Mouse (Mus musculus): ENCODE data around the gene Mc3r. TPM values are rescaled to one million over a fixed set of nuclear protein-coding genes. Genes with fewer than 3 reads are reported as not detected.

Gene Mc3r
- under 1 TPM; 0.21 to 0.25 TPM for total RNA-seq (2021)

- DNase-seq (ENCODE audit: low spot score in 2 of 2) = peak; percentile 60 to 69
- intact Hi-C loops (cut with DNase I) = no loop called here
Observed at GRCm38 (mm10) chr2:172248106-172248764, at the start of gene Mc3r. Gene Mc3r, plus strand, starts transcription at chr2:172248492.

GRCm38 (mm10) chr2:172201998-172202780 is 46.1 kb upstream of the Mc3r start:
- DNase-seq (ENCODE audit: low spot score in 2 of 2) = no peak
- intact Hi-C loops (cut with DNase I) = no loop called here

- peak; percentile 90 to 95 for DNase-seq (ENCODE audit: low spot score in 2 of 2)
- intact Hi-C loops (cut with DNase I) = loop anchor here (2.0 to 5.0 kb wide), 3 partner anchors 75 to 712 kb away; partner anchors contain the start of gene Cbln4
Observed at GRCm38 (mm10) chr2:172207003-172207402, 41.3 kb upstream of the Mc3r start.

DNA sequence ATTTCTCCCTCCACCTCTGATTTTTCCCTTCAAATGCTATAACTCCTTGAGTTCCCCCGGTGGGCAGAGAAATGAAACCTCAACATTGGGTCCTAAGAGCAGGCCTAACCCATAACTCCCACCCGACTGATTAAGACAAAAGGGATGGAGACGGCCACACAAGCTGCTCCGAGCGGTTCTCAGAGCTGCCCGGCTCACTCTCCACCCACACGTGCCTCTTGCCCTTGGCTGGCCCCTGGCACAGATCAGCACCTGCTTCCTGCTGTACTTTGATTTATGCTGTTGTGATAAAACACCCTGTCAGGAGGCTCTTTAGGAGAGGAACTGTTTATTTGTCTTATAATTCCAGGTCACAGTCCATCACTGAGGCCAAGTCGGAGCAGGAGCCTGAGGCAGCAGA is 34.8 kb upstream of the Mc3r start:
- DNase-seq (ENCODE audit: low spot score in 2 of 2) = no peak
- intact Hi-C loops (cut with DNase I) = loop anchor here (10.0 kb wide), 1 partner anchor 1439 kb away; no protein-coding TSS in a partner anchor

GRCm38 (mm10) chr2:172214336-172214735 is 34.0 kb upstream of the Mc3r start:
- DNase-seq (ENCODE audit: low spot score in 2 of 2) = no peak
- intact Hi-C loops (cut with DNase I) = loop anchor here (10.0 kb wide), 1 partner anchor 1440 kb away; no protein-coding TSS in a partner anchor

- intact Hi-C loops (cut with DNase I) = loop anchor here (2.0 to 10.0 kb wide), 4 partner anchors 1303 to 1693 kb away; no protein-coding TSS in a partner anchor
Observed at GRCm38 (mm10) chr2:172215508-172216162, 32.7 kb upstream of the Mc3r start.

DNA sequence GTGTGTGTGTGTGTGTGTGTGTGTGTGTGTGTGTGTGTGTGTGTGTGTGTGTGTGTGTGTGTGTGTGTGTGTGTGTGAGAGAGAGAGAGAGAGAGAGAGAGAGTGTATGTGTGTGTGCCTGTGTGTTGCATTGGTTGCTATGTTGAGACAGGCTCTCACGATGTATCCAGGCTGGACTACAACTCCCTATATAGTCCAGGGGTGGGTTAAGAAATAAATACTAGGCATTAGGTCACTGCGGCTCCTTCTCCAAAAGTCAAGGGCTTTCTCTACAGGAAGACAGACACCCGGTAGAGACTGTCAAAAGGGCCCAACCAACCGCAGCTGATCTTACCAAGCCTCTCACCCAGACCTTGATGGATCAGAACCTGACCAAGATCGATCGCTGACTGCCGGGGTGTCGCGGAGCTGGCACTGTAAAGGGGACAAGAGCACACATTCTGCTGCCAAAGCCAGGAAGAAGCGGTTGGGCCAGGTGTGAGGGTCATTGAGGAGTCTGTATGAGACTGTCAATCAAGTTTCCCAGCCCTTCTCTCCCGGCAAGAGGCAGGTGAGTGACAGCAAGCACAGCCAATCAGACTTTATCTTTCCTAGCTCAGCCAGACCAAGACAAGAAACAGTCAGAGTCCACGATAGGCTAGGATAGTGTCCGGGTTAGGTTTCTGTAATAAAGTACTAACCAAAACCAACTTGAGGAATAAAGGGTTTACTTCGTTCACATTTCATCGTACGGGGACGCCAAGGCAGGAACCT is 32.0 kb upstream of the Mc3r start:
- DNase-seq (ENCODE audit: low spot score in 2 of 2) = no peak
- intact Hi-C loops (cut with DNase I) = loop anchor here (2.0 to 10.0 kb wide), 4 partner anchors 1304 to 1694 kb away; no protein-coding TSS in a partner anchor

More at GRCm38 (mm10) chr2:172215508-172216162, 32.7 kb upstream of the Mc3r start:
- peak; percentile 51 to 61 for DNase-seq (ENCODE audit: low spot score in 2 of 2)

DNA sequence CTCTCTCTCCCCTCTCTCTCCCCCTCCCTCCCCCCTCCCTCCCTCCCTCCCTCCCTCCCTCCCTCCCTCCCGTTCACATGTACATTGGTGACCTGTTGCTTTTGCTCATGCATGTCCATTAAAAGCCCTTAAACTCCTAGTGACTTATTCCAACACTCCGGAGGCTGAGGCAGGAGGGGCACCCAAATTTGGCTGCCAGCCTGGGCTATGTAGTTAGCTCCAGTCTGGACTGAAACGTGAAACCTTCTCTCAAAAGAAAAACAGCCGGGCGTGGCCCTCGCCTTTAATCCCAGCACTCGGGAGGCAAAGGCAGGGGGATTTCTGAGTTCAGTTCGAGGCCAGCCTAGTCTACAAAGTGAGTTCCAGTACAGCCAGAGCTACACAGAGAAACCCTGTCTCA is 30.4 kb upstream of the Mc3r start:
- intact Hi-C loops (cut with DNase I) = loop anchor here (2.0 to 10.0 kb wide), 4 partner anchors 1305 to 1696 kb away; no protein-coding TSS in a partner anchor
- DNase-seq (ENCODE audit: low spot score in 2 of 2) = no peak

DNA sequence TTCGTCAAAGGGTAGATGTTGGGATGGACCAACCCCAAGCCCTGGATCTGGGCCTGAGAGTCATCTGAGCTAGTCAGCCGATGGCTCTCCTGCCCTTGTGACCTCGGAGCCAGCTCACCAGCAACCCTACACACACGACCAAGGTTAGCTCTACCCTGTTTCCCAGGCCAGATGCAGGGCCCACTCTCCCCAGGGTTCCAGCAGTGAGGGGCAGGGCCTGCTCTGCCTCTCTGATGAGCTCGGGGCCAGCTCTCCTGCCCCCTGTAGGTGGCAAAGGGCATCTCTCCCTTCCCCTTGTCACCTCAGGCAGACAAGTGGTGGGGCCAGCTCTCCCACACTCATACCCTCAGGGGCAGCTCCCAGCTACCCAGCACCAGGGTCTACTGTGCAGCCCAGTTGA is 29.1 kb upstream of the Mc3r start:
- no peak for DNase-seq (ENCODE audit: low spot score in 2 of 2)
- intact Hi-C loops (cut with DNase I) = loop anchor here (5.0 to 10.0 kb wide), 2 partner anchors 1444 to 1697 kb away; no protein-coding TSS in a partner anchor

DNA sequence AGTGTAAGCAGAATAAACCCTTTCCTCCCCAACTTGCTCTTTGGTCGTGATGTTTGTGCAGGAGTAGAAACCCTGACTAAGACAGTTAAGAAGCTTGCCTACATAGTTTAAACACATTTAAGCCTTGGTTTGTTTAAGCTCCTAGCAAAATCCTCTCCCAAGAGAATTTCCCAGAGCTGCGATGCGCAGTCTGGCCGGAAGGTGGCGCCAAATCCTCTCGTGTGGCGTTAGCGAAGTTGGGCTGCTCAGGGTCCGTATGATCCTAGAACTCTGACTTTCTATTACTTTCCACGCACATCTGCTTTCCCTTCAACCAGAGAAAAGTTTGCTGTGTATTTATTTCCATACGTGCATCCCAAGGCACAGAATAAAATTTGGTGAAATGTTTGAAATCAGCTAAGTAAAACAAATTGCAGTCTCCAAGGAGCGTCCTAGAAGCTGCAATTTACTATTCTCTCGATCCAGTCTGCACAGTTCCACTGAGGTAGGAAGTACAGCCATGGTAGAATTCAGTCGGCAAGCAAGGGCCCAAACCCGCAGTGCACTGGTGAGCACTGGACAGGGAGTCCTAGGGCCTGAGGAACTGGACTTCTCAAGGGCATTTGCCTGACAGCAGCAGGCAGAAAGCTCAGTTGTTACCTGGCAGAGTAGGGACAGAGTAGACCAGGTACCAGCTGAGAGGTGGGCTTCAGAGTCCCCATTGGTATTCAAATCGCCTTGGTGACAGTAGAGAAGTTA is 26.5 kb upstream of the Mc3r start:
- intact Hi-C loops (cut with DNase I) = loop anchor here (10.0 kb wide), 1 partner anchor 553 kb away; no protein-coding TSS in a partner anchor
- DNase-seq (ENCODE audit: low spot score in 2 of 2) = peak; percentile 59 to 64

DNA sequence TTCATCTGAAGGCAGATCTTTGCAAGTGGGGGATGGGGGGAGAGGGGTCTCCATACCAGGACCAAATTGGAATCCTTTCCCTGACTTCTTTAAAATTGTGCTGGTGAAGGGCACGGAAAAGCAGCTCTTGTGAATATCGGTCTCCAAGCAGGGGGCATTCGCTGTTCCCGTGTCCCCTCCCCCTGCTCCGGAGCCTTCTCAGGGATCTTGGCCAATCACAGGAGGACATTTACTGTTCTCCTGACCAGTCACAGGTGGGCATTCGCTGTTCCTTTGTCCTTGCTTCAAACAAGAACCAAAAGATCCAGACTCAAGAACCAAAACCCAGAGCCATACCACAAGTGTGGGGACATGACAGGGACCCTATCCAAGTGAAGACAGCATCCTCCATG is 25.9 kb upstream of the Mc3r start:
- intact Hi-C loops (cut with DNase I) = loop anchor here (10.0 kb wide), 1 partner anchor 552 kb away; no protein-coding TSS in a partner anchor
- DNase-seq (ENCODE audit: low spot score in 2 of 2) = peak in 1 of 2 experiments; percentile 49

DNA sequence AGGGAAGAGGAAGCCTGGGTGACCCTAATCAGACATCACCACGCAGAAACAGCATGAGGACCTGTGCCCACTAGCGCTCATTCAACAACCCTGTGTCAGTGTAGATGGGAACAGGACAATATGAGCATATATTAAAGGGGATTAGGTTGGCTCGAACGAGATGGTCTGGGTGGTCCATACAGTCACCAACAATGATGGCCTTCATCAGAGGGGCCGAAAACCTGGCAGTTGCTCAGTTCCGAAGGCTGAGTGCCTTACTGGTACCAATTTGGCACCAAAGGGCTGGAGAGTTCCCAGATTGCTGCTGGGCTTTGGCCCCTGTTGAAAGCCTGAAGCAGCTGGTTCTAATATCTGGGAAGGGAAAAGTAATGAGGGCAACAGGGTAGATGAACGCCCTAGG is 25.4 kb upstream of the Mc3r start:
- intact Hi-C loops (cut with DNase I) = loop anchor here (10.0 kb wide), 1 partner anchor 552 kb away; no protein-coding TSS in a partner anchor
- DNase-seq (ENCODE audit: low spot score in 2 of 2) = peak in 1 of 2 experiments; percentile 12

GRCm38 (mm10) chr2:172223451-172224200 is 24.7 kb upstream of the Mc3r start:
- DNase-seq (ENCODE audit: low spot score in 2 of 2) = no peak
- intact Hi-C loops (cut with DNase I) = loop anchor here (10.0 kb wide), 1 partner anchor 551 kb away; no protein-coding TSS in a partner anchor

GRCm38 (mm10) chr2:172226945-172227344 is 21.3 kb upstream of the Mc3r start:
- DNase-seq (ENCODE audit: low spot score in 2 of 2) = peak; percentile 72 to 81
- intact Hi-C loops (cut with DNase I) = loop anchor here (1.0 to 10.0 kb wide), 3 partner anchors 102 to 548 kb away; no protein-coding TSS in a partner anchor

DNA sequence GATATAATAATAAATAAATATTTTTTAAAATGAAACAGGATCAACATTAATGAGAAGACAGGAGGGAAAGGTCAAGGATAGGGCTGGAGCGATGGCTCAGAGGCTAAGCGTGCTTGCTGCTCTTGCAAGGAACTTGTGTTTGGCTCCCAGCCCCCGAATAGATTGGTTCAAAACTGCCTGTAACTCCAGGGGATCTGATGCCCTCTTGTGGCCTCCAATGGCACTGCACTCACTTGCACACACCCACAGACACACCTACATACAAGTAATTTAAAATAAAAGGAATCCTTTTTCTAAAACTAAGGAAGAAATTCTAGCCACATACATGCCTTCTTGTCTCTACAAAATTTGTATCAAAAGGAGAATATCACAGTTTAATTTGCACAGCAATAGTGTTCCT is 20.5 kb upstream of the Mc3r start:
- intact Hi-C loops (cut with DNase I) = loop anchor here (1.0 to 10.0 kb wide), 3 partner anchors 101 to 547 kb away; no protein-coding TSS in a partner anchor
- no peak for DNase-seq (ENCODE audit: low spot score in 2 of 2)

DNA sequence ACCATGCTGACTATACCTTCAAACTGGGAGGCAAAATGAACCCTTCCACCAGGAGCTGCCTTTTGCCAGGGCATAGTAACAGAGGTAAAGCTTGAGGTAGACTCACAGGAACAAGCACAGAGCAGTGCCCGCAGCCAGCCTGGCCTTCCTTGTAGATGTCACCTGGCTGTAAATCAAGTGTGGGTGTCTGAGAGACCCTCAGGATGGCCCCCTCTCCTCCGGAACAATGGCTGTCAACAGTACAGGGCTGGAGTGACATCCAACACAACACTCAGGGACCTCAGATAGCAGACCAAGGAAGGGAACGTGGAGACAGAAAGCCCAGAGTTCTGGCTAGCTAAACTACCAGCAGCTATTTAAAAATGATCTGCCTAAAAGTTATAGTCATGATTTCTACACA is 19.1 kb upstream of the Mc3r start:
- no peak for DNase-seq (ENCODE audit: low spot score in 2 of 2)
- intact Hi-C loops (cut with DNase I) = loop anchor here (5.0 to 10.0 kb wide), 2 partner anchors 223 to 546 kb away; no protein-coding TSS in a partner anchor

DNA sequence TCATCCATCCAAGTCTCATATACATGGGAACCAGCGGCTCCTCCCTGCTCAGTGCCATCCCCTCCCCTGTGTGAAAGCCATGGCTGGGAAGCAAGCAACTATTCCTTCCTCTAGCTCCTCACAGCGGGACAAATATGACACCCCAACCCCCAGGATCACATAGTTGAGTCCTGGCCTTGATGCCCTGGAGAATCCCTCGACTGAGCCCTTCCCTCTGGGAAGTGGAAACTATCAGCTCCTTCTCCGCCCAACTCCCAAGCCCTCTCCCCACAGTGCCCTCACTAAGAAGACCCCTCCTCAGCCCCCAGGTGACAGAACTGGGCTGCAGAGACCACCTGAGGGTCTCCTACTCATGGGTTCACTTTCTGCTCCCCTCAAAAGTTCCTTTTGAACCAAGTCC is 18.2 kb upstream of the Mc3r start:
- DNase-seq (ENCODE audit: low spot score in 2 of 2) = no peak
- intact Hi-C loops (cut with DNase I) = no loop called here

Measured in left cerebral cortex, postnatal 25 days (tissue).